In the genomic region with DNA sequence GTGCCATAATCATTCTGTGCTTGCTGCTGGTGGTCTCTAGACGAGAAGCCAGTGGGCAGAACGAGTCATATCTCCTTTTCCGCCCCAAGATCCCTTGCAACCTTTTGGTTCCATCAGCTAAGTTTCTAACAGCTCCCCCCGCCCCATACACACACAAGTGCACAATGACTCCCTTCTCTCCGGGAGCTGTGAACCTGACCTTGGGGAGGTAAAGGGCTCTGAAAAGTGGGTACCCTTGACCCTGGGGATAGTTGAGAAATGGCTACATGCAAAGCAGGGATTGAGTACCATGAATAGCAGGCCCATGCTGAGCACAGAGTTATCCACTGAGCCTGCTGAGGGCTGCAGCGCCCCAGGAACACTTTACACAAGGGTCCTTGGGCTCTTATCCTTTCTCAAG, we compare ENCODE assay signal across 10 mouse cellular contexts. TPM values are rescaled to one million over a fixed set of nuclear protein-coding genes. Genes with fewer than 3 reads are reported as not detected.
DNase-seq lines count a peak whose midpoint lies in the region; ATAC-seq and TF ChIP-seq lines count a peak whose summit lies in the region.
"Had no signal": no experiment of that assay in that cellular context is flagged by ENCODE, and none has a peak within 500 bp of the region (broad histone marks: within the 10 kb centered on the region; RNA-seq: fewer than 3 reads in every experiment).

No protein-coding gene starts in this region.

- no peak for TF ChIP-seq CTCF in stomach, postnatal 0 days (IDR thresholded peaks at IDR 0.05; ENCODE audit: low read depth)

- H3K9ac ChIP-seq in heart, embryonic 16.5 days (ENCODE audit: low read length) = peak overlapping the region; percentile 49; the same call in 1 of the 2 replicates
- no peak overlapping the region for H3K9ac ChIP-seq in intestine, embryonic 14.5 days (ENCODE audit: low read length)
- no peak overlapping the region for H3K9ac ChIP-seq in stomach, postnatal 0 days (ENCODE audit: low read length)

- intact Hi-C loops in gastrocnemius, postnatal 14 days (cut with DNase I; ENCODE audit: low total_unique reads) = loop anchor here (10.0 kb wide), 1 partner anchor 278 kb away; no protein-coding TSS in a partner anchor

- TF ChIP-seq EP300 in stomach, postnatal 0 days (optimal IDR thresholded peaks at IDR 0.05) = no peak

- no peak for DNase-seq in heart, adult 11 months
- peak; percentile 0 for DNase-seq in thymus, postnatal 4 days
- DNase-seq in thymus, postnatal 10 days (ENCODE audit: low spot score in 2 of 2) = no peak
- DNase-seq in intestine, embryonic 14.5 days (ENCODE audit: low spot score) = no peak
- DNase-seq in stomach, postnatal 0 days (ENCODE audit: low spot score) = no peak
- DNase-seq in gastrocnemius, postnatal 14 days = no peak
- DNase-seq in T-cell, adult 2 months (ENCODE audit: low spot score) = no peak

- no peaks in the 10 kb centered on the region for H3K9me3 ChIP-seq in heart, embryonic 16.5 days (replicated peaks; ENCODE audit: control insufficient read depth, low read length)
- no peaks in the 10 kb centered on the region for H3K9me3 ChIP-seq in intestine, embryonic 14.5 days (ENCODE audit: control insufficient read depth, low read length)
- H3K9me3 ChIP-seq in stomach, postnatal 0 days (ENCODE audit: control insufficient read depth, low read length) = no peaks in the 10 kb centered on the region

- H3K4me2 ChIP-seq in heart, embryonic 16.5 days (ENCODE audit: low read depth, low read length) = 0 out of 2 replicates have a peak overlapping the region, but pooled peaks have one; percentile 36
- peak overlapping the region; percentile 30; the same call in 1 of the 2 replicates for H3K4me2 ChIP-seq in intestine, embryonic 14.5 days (ENCODE audit: low read length)
- H3K4me2 ChIP-seq in stomach, postnatal 0 days (replicated peaks; ENCODE audit: low read depth) = no peak overlapping the region

- no peak for ATAC-seq in heart, embryonic 16.5 days (replicated peaks; ENCODE audit: extremely low read depth, insufficient read depth, low FRiP score)
- ATAC-seq in intestine, embryonic 14.5 days (replicated peaks; ENCODE audit: low FRiP score, low TSS enrichment, low read depth) = no peak
- ATAC-seq in stomach, postnatal 0 days (ENCODE audit: low FRiP score, low TSS enrichment) = no peak; the same call in 1 of the 2 replicates

- no peak overlapping the region for H3K4me3 ChIP-seq in heart, embryonic 16.5 days (ENCODE audit: low read length)
- no peak overlapping the region for H3K4me3 ChIP-seq in intestine, embryonic 14.5 days (ENCODE audit: low read depth, low read length)
- no peak overlapping the region for H3K4me3 ChIP-seq in stomach, postnatal 0 days (ENCODE audit: low read depth, low read length)

- 55% methylated on average over 6 of the region's 6 CpGs for WGBS in heart, embryonic 16.5 days
- WGBS in intestine, embryonic 14.5 days = 58% methylated on average over 6 of the region's 6 CpGs
- 44% methylated on average over 6 of the region's 6 CpGs for WGBS in stomach, postnatal 0 days

- no peaks in the 10 kb centered on the region for H3K36me3 ChIP-seq in heart, embryonic 16.5 days (ENCODE audit: control insufficient read depth, insufficient read depth)
- no peaks in the 10 kb centered on the region for H3K36me3 ChIP-seq in intestine, embryonic 14.5 days (ENCODE audit: control insufficient read depth, insufficient read depth, low read length)
- H3K36me3 ChIP-seq in stomach, postnatal 0 days (ENCODE audit: control insufficient read depth, insufficient read depth, low read length) = no peaks in the 10 kb centered on the region

- H3K27ac ChIP-seq in heart, embryonic 16.5 days (ENCODE audit: low read length) = peak overlapping the region; percentile 83
- H3K27ac ChIP-seq in intestine, embryonic 14.5 days (ENCODE audit: low read depth) = peak overlapping the region; percentile 90
- peak overlapping the region; percentile 92 for H3K27ac ChIP-seq in stomach, postnatal 0 days (replicated peaks)

- H3K4me1 ChIP-seq in heart, embryonic 16.5 days (ENCODE audit: control insufficient read depth, insufficient read depth, low read length) = peaks cover 16% of the 10 kb centered on the region
- peaks cover 47% of the 10 kb centered on the region for H3K4me1 ChIP-seq in intestine, embryonic 14.5 days (replicated peaks; ENCODE audit: control insufficient read depth, insufficient read depth, low read length)
- peaks cover 15% of the 10 kb centered on the region for H3K4me1 ChIP-seq in stomach, postnatal 0 days (replicated peaks; ENCODE audit: control insufficient read depth, insufficient read depth)

- no peaks in the 10 kb centered on the region for H3K27me3 ChIP-seq in heart, embryonic 16.5 days (ENCODE audit: control insufficient read depth, insufficient read depth, low read length)
- H3K27me3 ChIP-seq in intestine, embryonic 14.5 days (replicated peaks; ENCODE audit: control insufficient read depth, insufficient read depth, low read length) = no peaks in the 10 kb centered on the region
- no peaks in the 10 kb centered on the region for H3K27me3 ChIP-seq in stomach, postnatal 0 days (ENCODE audit: control insufficient read depth, insufficient read depth, low read length)

RNA-seq across cellular contexts. Expression of a gene that starts 6.4 kb away (rescaled TPM):
- 105 and 125 TPM in 2 replicates for polyA plus RNA-seq in heart, embryonic 16.5 days (2015; fragmentation: Nextera tagmentation; extraction: Ambion mirVana)
- polyA plus RNA-seq in intestine, embryonic 14.5 days (2014; fragmentation: Nextera tagmentation; extraction: Ambion mirVana) = 309 and 317 TPM in 2 replicates
- 169 and 175 TPM in 2 replicates for polyA plus RNA-seq in stomach, postnatal 0 days (2015; fragmentation: Nextera tagmentation; extraction: Ambion mirVana)
- total RNA-seq in gastrocnemius, postnatal 14 days (2021) = 100 to 1,000 TPM; 223 to 260 TPM
- total RNA-seq: common myeloid progenitor, adult 5-6 weeks; megakaryocyte progenitor cell, adult 5-6 weeks had no signal
